Comparison of ENCODE assay signal across 9 mouse cellular contexts in the genomic region with DNA sequence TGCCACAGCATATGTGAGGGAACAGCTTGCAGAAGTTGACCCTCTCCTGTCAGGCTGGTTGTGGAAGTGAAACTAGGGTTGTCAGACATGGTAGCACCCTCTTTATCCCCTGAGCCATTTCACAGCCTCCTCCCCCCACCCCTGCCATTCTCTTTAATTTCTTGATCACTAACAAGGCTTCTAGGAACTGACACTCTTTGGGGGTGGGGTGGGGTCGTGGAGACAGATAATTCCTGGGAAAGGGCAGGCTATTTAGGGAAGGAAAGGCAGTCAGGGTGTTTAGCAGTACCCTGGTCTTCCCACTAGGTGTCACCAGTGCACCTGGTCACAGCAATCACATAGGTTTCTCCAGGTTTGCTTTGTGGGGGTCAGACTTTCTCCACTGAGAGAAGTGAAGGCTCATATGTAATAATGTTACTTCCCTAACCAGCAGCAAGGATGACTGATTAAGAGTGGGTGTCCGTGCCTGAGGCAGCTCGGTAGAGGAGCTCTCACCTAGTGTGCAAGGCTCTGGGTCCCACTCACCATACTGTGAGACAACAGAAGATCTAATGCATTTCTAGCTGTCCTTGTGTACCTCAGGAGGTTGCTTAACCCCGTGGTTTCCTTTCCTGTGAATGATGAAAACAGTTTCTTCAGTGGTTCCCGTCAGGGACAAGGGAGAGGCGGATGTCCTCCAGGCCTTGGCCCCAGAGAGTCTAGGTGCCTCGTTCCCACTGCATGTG. TPM values are rescaled to one million over a fixed set of nuclear protein-coding genes. Genes with fewer than 3 reads are reported as not detected.
DNase-seq lines count a peak whose midpoint lies in the region; ATAC-seq and TF ChIP-seq lines count a peak whose summit lies in the region.
"Had no signal": no experiment of that assay in that cellular context is flagged by ENCODE, and none has a peak within 500 bp of the region (broad histone marks: within the 10 kb centered on the region; RNA-seq: fewer than 3 reads in every experiment).

No protein-coding gene starts in this region.

- TF ChIP-seq POLR2A in testis, adult 2 months (IDR thresholded peaks at IDR 0.05; ENCODE audit: control insufficient read depth, low read depth, low read length): no peak

- H3K36me3 ChIP-seq in neural tube, embryonic 15.5 days: no peaks in the 10 kb centered on the region
- no peaks in the 10 kb centered on the region for H3K36me3 ChIP-seq in forebrain, embryonic 16.5 days (ENCODE audit: control insufficient read depth, insufficient read depth)
- H3K36me3 ChIP-seq in hindbrain, postnatal 0 days (ENCODE audit: insufficient read depth, low read length): no peaks in the 10 kb centered on the region
- no peaks in the 10 kb centered on the region for H3K36me3 ChIP-seq in testis, adult 2 months (ENCODE audit: control insufficient read depth, insufficient read depth, low read length)
- H3K36me3 ChIP-seq: embryonic facial prominence, embryonic 15.5 days had no signal

- no peak overlapping the region for H3K4me2 ChIP-seq in neural tube, embryonic 15.5 days
- no peak overlapping the region for H3K4me2 ChIP-seq in forebrain, embryonic 16.5 days (ENCODE audit: low read length)
- H3K4me2 ChIP-seq in hindbrain, postnatal 0 days (ENCODE audit: low read depth, low read length): no peak overlapping the region
- H3K4me2 ChIP-seq: embryonic facial prominence, embryonic 15.5 days had no signal

- peak; percentile 96 for TF ChIP-seq CTCF in hindbrain, postnatal 0 days (IDR thresholded peaks at IDR 0.05; ENCODE audit: low read depth)
- peak; percentile 47; the same call in 1 of the 2 replicates for TF ChIP-seq CTCF in testis, adult 2 months (IDR thresholded peaks at IDR 0.05; ENCODE audit: control insufficient read depth, insufficient read depth, insufficient replicate concordance, low read depth, low read length)

- H3K4me3 ChIP-seq in neural tube, embryonic 15.5 days (replicated peaks): no peak overlapping the region
- no peak overlapping the region for H3K4me3 ChIP-seq in brown adipose tissue, adult 24 weeks (ENCODE audit: insufficient read depth, low read depth, low read length)
- H3K4me3 ChIP-seq in forebrain, embryonic 16.5 days (replicated peaks; ENCODE audit: low read length): no peak overlapping the region
- no peak overlapping the region for H3K4me3 ChIP-seq in hindbrain, postnatal 0 days (ENCODE audit: low read length)
- no peak overlapping the region for H3K4me3 ChIP-seq in testis, adult 2 months (ENCODE audit: control insufficient read depth, low read depth, low read length)
- H3K4me3 ChIP-seq: embryonic facial prominence, embryonic 15.5 days had no signal

- no peaks in the 10 kb centered on the region for H3K9me3 ChIP-seq in neural tube, embryonic 15.5 days (replicated peaks)
- H3K9me3 ChIP-seq in forebrain, embryonic 16.5 days (ENCODE audit: control insufficient read depth, low read length): no peaks in the 10 kb centered on the region
- no peaks in the 10 kb centered on the region for H3K9me3 ChIP-seq in hindbrain, postnatal 0 days (ENCODE audit: low read length)
- H3K9me3 ChIP-seq: embryonic facial prominence, embryonic 15.5 days had no signal

- H3K9ac ChIP-seq in neural tube, embryonic 15.5 days (replicated peaks): no peak overlapping the region
- H3K9ac ChIP-seq in forebrain, embryonic 16.5 days (replicated peaks; ENCODE audit: low read depth, low read length): no peak overlapping the region
- 0 out of 2 replicates have a peak overlapping the region, but pooled peaks have one; percentile 13 for H3K9ac ChIP-seq in hindbrain, postnatal 0 days (replicated peaks; ENCODE audit: low read length)
- H3K9ac ChIP-seq: embryonic facial prominence, embryonic 15.5 days had no signal

- no peak; the same call in 1 of the 2 replicates for ATAC-seq in neural tube, embryonic 15.5 days (ENCODE audit: low FRiP score)
- ATAC-seq in forebrain, embryonic 16.5 days: peak; percentile 31; the same call in 1 of the 2 replicates
- ATAC-seq in hindbrain, postnatal 0 days: peak; percentile 47; the same call in 1 of the 2 replicates
- ATAC-seq in monocyte, adult 5-6 weeks (replicated peaks; ENCODE audit: insufficient number of reproducible peaks, low FRiP score, low TSS enrichment, poor library complexity, severe bottlenecking): peak; percentile 55

- DNase-seq in neural tube, embryonic 10.5 days (ENCODE audit: extremely low spot score, low spot score): peak; percentile 57
- DNase-seq in hindbrain, postnatal 0 days (ENCODE audit: low spot score): peak; percentile 79
- DNase-seq in liver: peak; percentile 67

- no peak overlapping the region for H3K27ac ChIP-seq in neural tube, embryonic 15.5 days (replicated peaks)
- H3K27ac ChIP-seq in brown adipose tissue, adult 24 weeks (replicated peaks; ENCODE audit: low read depth, low read length): peak overlapping the region; percentile 93
- H3K27ac ChIP-seq in forebrain, embryonic 16.5 days (ENCODE audit: low read length): no peak overlapping the region
- no peak overlapping the region for H3K27ac ChIP-seq in hindbrain, postnatal 0 days
- peak overlapping the region; percentile 55 for H3K27ac ChIP-seq in testis, adult 2 months (ENCODE audit: control insufficient read depth, insufficient read depth, low read depth, low read length)
- H3K27ac ChIP-seq: embryonic facial prominence, embryonic 15.5 days had no signal

- H3K27me3 ChIP-seq in neural tube, embryonic 15.5 days (replicated peaks): peaks cover 2% of the 10 kb centered on the region; the same call in 1 of the 2 replicates
- H3K27me3 ChIP-seq in forebrain, embryonic 16.5 days (replicated peaks; ENCODE audit: control insufficient read depth, insufficient read depth, low read length): no peaks in the 10 kb centered on the region; the same call in 1 of the 2 replicates
- H3K27me3 ChIP-seq in hindbrain, postnatal 0 days (ENCODE audit: insufficient read depth, low read length): no peaks in the 10 kb centered on the region
- H3K27me3 ChIP-seq in testis, adult 2 months (ENCODE audit: control insufficient read depth, insufficient read depth, low read length): no peaks in the 10 kb centered on the region

- WGBS in neural tube, embryonic 15.5 days: 35% methylated on average over 7 of the region's 7 CpGs
- WGBS in forebrain, embryonic 16.5 days: 38% methylated on average over 7 of the region's 7 CpGs
- 37% methylated on average over 7 of the region's 7 CpGs for WGBS in hindbrain, postnatal 0 days

- peaks cover 3% of the 10 kb centered on the region; the same call in 1 of the 2 replicates for H3K4me1 ChIP-seq in neural tube, embryonic 15.5 days
- H3K4me1 ChIP-seq in brown adipose tissue, adult 24 weeks (ENCODE audit: control insufficient read depth, insufficient read depth, insufficient read length, low read length): no peaks in the 10 kb centered on the region; the same call in 1 of the 2 replicates
- H3K4me1 ChIP-seq in forebrain, embryonic 16.5 days (replicated peaks; ENCODE audit: control insufficient read depth, insufficient read depth, low read length): no peaks in the 10 kb centered on the region
- no peaks in the 10 kb centered on the region for H3K4me1 ChIP-seq in hindbrain, postnatal 0 days (ENCODE audit: insufficient read depth, low read length)
- H3K4me1 ChIP-seq in testis, adult 2 months (ENCODE audit: control insufficient read depth, insufficient read depth, low read length): peaks cover 2% of the 10 kb centered on the region
- H3K4me1 ChIP-seq: embryonic facial prominence, embryonic 15.5 days had no signal

RNA-seq across cellular contexts. Expression of gene Ncf4, which starts 12.9 kb away (rescaled TPM):
- polyA plus RNA-seq in neural tube, embryonic 15.5 days (2015; fragmentation: Nextera tagmentation; extraction: Ambion mirVana): 1.6 and 4.2 TPM in 2 replicates
- 3.3 and 3.5 TPM in 2 replicates for polyA plus RNA-seq in brown adipose tissue, adult 24 weeks (2012; ENCODE audit: insufficient read depth, insufficient read length, missing spikeins)
- 0.53 and 0.83 TPM in 2 replicates for polyA plus RNA-seq in forebrain, embryonic 16.5 days (2015; fragmentation: Nextera tagmentation; extraction: Ambion mirVana)
- 0.86 and 3.0 TPM in 2 replicates for total RNA-seq in hindbrain, postnatal 0 days (2014; rRNA removed)
- polyA plus RNA-seq in hindbrain, postnatal 0 days (2015; fragmentation: Nextera tagmentation; extraction: Ambion mirVana): 1.1 and 1.6 TPM in 2 replicates
- total RNA-seq in monocyte, adult 5-6 weeks (2017): 206 to 223 TPM (median 216 TPM) in 3 replicates
- 0.68 and 1.9 TPM in 2 replicates for polyA plus RNA-seq in testis, adult 2 months (2012; rRNA removed)

RNA-seq across cellular contexts. Expression of gene Csf2rb2, which starts 48.0 kb away (rescaled TPM):
- 0.10 and 0.38 TPM in 2 replicates for polyA plus RNA-seq in neural tube, embryonic 15.5 days (2015; fragmentation: Nextera tagmentation; extraction: Ambion mirVana)
- 0.67 and 2.0 TPM in 2 replicates for polyA plus RNA-seq in brown adipose tissue, adult 24 weeks (2012; ENCODE audit: insufficient read depth, insufficient read length, missing spikeins)
- 0.06 and 0.15 TPM in 2 replicates for polyA plus RNA-seq in forebrain, embryonic 16.5 days (2015; fragmentation: Nextera tagmentation; extraction: Ambion mirVana)
- 0.07 and 0.10 TPM in 2 replicates for total RNA-seq in hindbrain, postnatal 0 days (2014; rRNA removed)
- 0.18 and 0.21 TPM in 2 replicates for polyA plus RNA-seq in hindbrain, postnatal 0 days (2015; fragmentation: Nextera tagmentation; extraction: Ambion mirVana)
- 7.1 to 15.7 TPM (median 8.0 TPM) in 3 replicates for total RNA-seq in monocyte, adult 5-6 weeks (2017)
- 1.9 and 2.1 TPM in 2 replicates for polyA plus RNA-seq in testis, adult 2 months (2012; rRNA removed)

RNA-seq across cellular contexts. Expression of gene Pvalb, which starts 51.3 kb away (rescaled TPM):
- 4.4 and 5.0 TPM in 2 replicates for polyA plus RNA-seq in neural tube, embryonic 15.5 days (2015; fragmentation: Nextera tagmentation; extraction: Ambion mirVana)
- 171 and 312 TPM in 2 replicates for polyA plus RNA-seq in brown adipose tissue, adult 24 weeks (2012; ENCODE audit: insufficient read depth, insufficient read length, missing spikeins)
- not detected in 2 replicates for polyA plus RNA-seq in forebrain, embryonic 16.5 days (2015; fragmentation: Nextera tagmentation; extraction: Ambion mirVana)
- total RNA-seq in hindbrain, postnatal 0 days (2014; rRNA removed): 1.7 and 1.9 TPM in 2 replicates
- 7.6 and 11.3 TPM in 2 replicates for polyA plus RNA-seq in hindbrain, postnatal 0 days (2015; fragmentation: Nextera tagmentation; extraction: Ambion mirVana)
- total RNA-seq in monocyte, adult 5-6 weeks (2017): 0.49 TPM in 1 of 3 replicates, not detected in the others
- not detected in 2 replicates for polyA plus RNA-seq in testis, adult 2 months (2012; rRNA removed)
- polyA plus RNA-seq: embryonic facial prominence, embryonic 15.5 days had no signal

Comparison
In these comparisons a context has a peak if more than half of its experiments do, and no peak if none do; other contexts are left out.
1. H3K27ac ChIP-seq: peak in brown adipose tissue, adult 24 weeks (single experiment) and testis, adult 2 months (single experiment); none in neural tube, embryonic 15.5 days (single experiment), forebrain, embryonic 16.5 days (single experiment) and hindbrain, postnatal 0 days (single experiment).
2. RNA of gene Pvalb, which starts 51.3 kb away (polyA plus RNA-seq): 171 to 312 TPM in brown adipose tissue, adult 24 weeks; 7.6 to 11.3 TPM in hindbrain, postnatal 0 days, 4.4 to 5.0 TPM in neural tube, embryonic 15.5 days, not detected in testis, adult 2 months and not detected in forebrain, embryonic 16.5 days; every median in the first group is over 10 times any median in the second.
3. Peak in every context shown above with its lines, with median percentiles within 50 percentile points of each other: DNase-seq.